Mouse (Mus musculus) forebrain, embryonic 11.5 days (tissue): ENCODE results near the gene Sept9. TPM values are rescaled to one million over a fixed set of nuclear protein-coding genes. Genes with fewer than 3 reads are reported as not detected.

ENCODE experiments used
- ATAC-seq: fragments of 200-750 bp; cut with Nextera tagmentation; replicated peaks from 2 replicates; pipeline ENCODE4 v1.8.0; 2017; ENCODE audit warnings: moderate TSS enrichment; ENCODE audit not compliant: low FRiP score
- DNase-seq: peaks from one replicate; pipeline ENCODE4 v3.0.0-alpha.2; 2017; ENCODE audit warnings: low spot score
- H3K27ac ChIP-seq: fragments of 300-500 bp; sonication (generic); 2 replicates; pipeline ENCODE4 v1.5.1; 2014; ENCODE audit warnings: low read depth, low read length
- H3K27me3 ChIP-seq: fragments of 300-500 bp; sonication (generic); 2 replicates; pipeline ENCODE4 v1.6.1; 2014; ENCODE audit warnings: mild to moderate bottlenecking, low read length, mixed read lengths; ENCODE audit not compliant: control insufficient read depth, insufficient read depth
- H3K36me3 ChIP-seq: fragments of 300-500 bp; sonication (generic); 2 replicates; pipeline ENCODE4 v1.6.1; 2014; ENCODE audit warnings: mild to moderate bottlenecking, low read length, moderate library complexity, mixed read lengths; ENCODE audit not compliant: control insufficient read depth, insufficient read depth
- H3K4me1 ChIP-seq: fragments of 300-500 bp; sonication (generic); replicated peaks from 2 replicates; pipeline ENCODE4 v1.6.1; 2014; ENCODE audit warnings: low read length, mixed read lengths; ENCODE audit not compliant: control insufficient read depth, insufficient read depth
- H3K4me2 ChIP-seq: fragments of 300-500 bp; sonication (generic); 2 replicates; pipeline ENCODE4 v1.6.1; 2014; ENCODE audit warnings: low read depth, mild to moderate bottlenecking, low read length, moderate library complexity, mixed read lengths; ENCODE audit not compliant: severe bottlenecking
- H3K4me3 ChIP-seq: fragments of 300-500 bp; sonication (generic); 2 replicates; pipeline ENCODE4 v1.5.1; 2014; ENCODE audit warnings: low read depth, low read length
- H3K9ac ChIP-seq: fragments of 300-500 bp; sonication (generic); 2 replicates; pipeline ENCODE4 v1.6.1; 2014; ENCODE audit warnings: low read length
- H3K9me3 ChIP-seq: fragments of 300-500 bp; sonication (generic); 2 replicates; pipeline ENCODE4 v1.6.1; 2016; ENCODE audit warnings: low read length, mixed read lengths; ENCODE audit not compliant: control insufficient read depth
- WGBS: fragments of 180-500 bp; shearing (Covaris S2); extraction: QIAGEN DNeasy Blood & Tissue Kit; methylation state at CpG from one replicate; pipeline ENCODE4 v1.1.7; 2014; 5-methylcytosine and 5-hydroxymethylcytosine counted together
- polyA plus RNA-seq: library from polyadenylated mRNA; unstranded; fragments of >200 nt; fragmentation: Nextera tagmentation; extraction: Ambion mirVana; gene quantifications from 2 replicates; pipeline ENCODE4 v1.2.1, GENCODE M21; 2014

Sept9 gene
- polyA plus RNA-seq, 1 experiment from 2014 or later, result 172 TPM

GRCm38 (mm10) chr11:117333150-117333715, 133.8 kb downstream of the Sept9 start:
- peak overlapping the region; percentile 95 for H3K9ac ChIP-seq
- H3K36me3 ChIP-seq, result no peaks in the 10 kb centered on the region
- WGBS, result 16% methylated on average over 13 of the region's 13 CpGs
- no peak for ATAC-seq
- H3K27me3 ChIP-seq, result no peaks in the 10 kb centered on the region
- peak overlapping the region; percentile 78 for H3K4me2 ChIP-seq
- no peaks in the 10 kb centered on the region for H3K9me3 ChIP-seq
- peaks cover 34% of the 10 kb centered on the region for H3K4me1 ChIP-seq
- peak overlapping the region; percentile 63 for H3K4me3 ChIP-seq
- H3K27ac ChIP-seq, result peak overlapping the region; percentile 98
- DNase-seq, result no peak

- Histone ChIP-seq H3K27ac (0 out of 2 replicates have a peak overlapping the region, but pooled peaks have one; percentile 98), H3K4me1 (peaks cover 35% of the 10 kb centered on the region), H3K4me3 (peak overlapping the region; percentile 63; the same call in 1 of the 2 replicates), H3K27me3 (no peaks in the 10 kb centered on the region), H3K36me3 (no peaks in the 10 kb centered on the region), H3K9ac (peak overlapping the region; percentile 95), H3K9me3 (no peaks in the 10 kb centered on the region), H3K4me2 (peak overlapping the region; percentile 78; the same call in 1 of the 2 replicates)
- no peak for ATAC-seq
- 64% methylated on average over 6 of the region's 6 CpGs for WGBS
- DNase-seq, result no peak
These were observed 134.6 kb downstream of the Sept9 start for GRCm38 (mm10) chr11:117334101-117334500.

GRCm38 (mm10) chr11:117335146-117335545, 135.7 kb downstream of the Sept9 start:
- H3K4me2 ChIP-seq, result no peak overlapping the region
- no peaks in the 10 kb centered on the region for H3K27me3 ChIP-seq
- no peak for DNase-seq
- no peak overlapping the region for H3K27ac ChIP-seq
- WGBS, result 93% methylated on average over 2 of the region's 2 CpGs
- no peak overlapping the region for H3K4me3 ChIP-seq
- H3K9ac ChIP-seq, result no peak overlapping the region
- no peak for ATAC-seq
- H3K4me1 ChIP-seq, result peaks cover 43% of the 10 kb centered on the region
- no peaks in the 10 kb centered on the region for H3K9me3 ChIP-seq
- no peaks in the 10 kb centered on the region for H3K36me3 ChIP-seq

GRCm38 (mm10) chr11:117336081-117336788, 136.8 kb downstream of the Sept9 start:
- Histone ChIP-seq H3K27me3 (no peaks in the 10 kb centered on the region), H3K4me3 (no peak overlapping the region), H3K4me2 (no peak overlapping the region), H3K9me3 (no peaks in the 10 kb centered on the region), H3K36me3 (no peaks in the 10 kb centered on the region), H3K9ac (no peak overlapping the region), H3K4me1 (peaks cover 42% of the 10 kb centered on the region), H3K27ac (no peak overlapping the region)
- ATAC-seq (no peak), DNase-seq (no peak)
- 87% methylated on average over 7 of the region's 7 CpGs for WGBS

- no peak overlapping the region for H3K9ac ChIP-seq
- H3K36me3 ChIP-seq, result no peaks in the 10 kb centered on the region
- ATAC-seq (no peak), DNase-seq (no peak)
- no peak overlapping the region for H3K4me2 ChIP-seq
- H3K4me3 ChIP-seq, result no peak overlapping the region
- no peak overlapping the region for H3K27ac ChIP-seq
- no peaks in the 10 kb centered on the region for H3K27me3 ChIP-seq
- 93% methylated on average over 9 of the region's 9 CpGs for WGBS
- H3K4me1 ChIP-seq, result peaks cover 42% of the 10 kb centered on the region
- no peaks in the 10 kb centered on the region for H3K9me3 ChIP-seq
These were observed 138.3 kb downstream of the Sept9 start for GRCm38 (mm10) chr11:117337749-117338148.

- no peaks in the 10 kb centered on the region for H3K27me3 ChIP-seq
- ATAC-seq (no peak), DNase-seq (no peak)
- H3K4me2 ChIP-seq, result no peak overlapping the region
- 79% methylated on average over 8 of the region's 8 CpGs for WGBS
- no peak overlapping the region for H3K9ac ChIP-seq
- no peak overlapping the region for H3K27ac ChIP-seq
- H3K36me3 ChIP-seq, result no peaks in the 10 kb centered on the region
- peaks cover 40% of the 10 kb centered on the region for H3K4me1 ChIP-seq
- H3K9me3 ChIP-seq, result no peaks in the 10 kb centered on the region
- H3K4me3 ChIP-seq, result no peak overlapping the region
These were observed 139.0 kb downstream of the Sept9 start for GRCm38 (mm10) chr11:117338503-117338902.

GRCm38 (mm10) chr11:117339050-117339449, 139.6 kb downstream of the Sept9 start:
- Histone ChIP-seq H3K27ac (no peak overlapping the region), H3K4me1 (peaks cover 36% of the 10 kb centered on the region), H3K9me3 (no peaks in the 10 kb centered on the region), H3K36me3 (no peaks in the 10 kb centered on the region), H3K9ac (no peak overlapping the region), H3K27me3 (no peaks in the 10 kb centered on the region), H3K4me2 (no peak overlapping the region), H3K4me3 (no peak overlapping the region)
- ATAC-seq (no peak), DNase-seq (no peak)
- WGBS, result 97% methylated on average over 3 of the region's 3 CpGs

GRCm38 (mm10) chr11:117341218-117341617, 141.8 kb downstream of the Sept9 start:
- Histone ChIP-seq H3K27me3 (no peaks in the 10 kb centered on the region), H3K4me2 (0 out of 2 replicates have a peak overlapping the region, but pooled peaks have one; percentile 18), H3K9ac (peak overlapping the region; percentile 29; the same call in 1 of the 2 replicates), H3K4me3 (no peak overlapping the region), H3K9me3 (no peaks in the 10 kb centered on the region), H3K36me3 (no peaks in the 10 kb centered on the region), H3K4me1 (peaks cover 47% of the 10 kb centered on the region), H3K27ac (peak overlapping the region; percentile 79)
- DNase-seq (peak; percentile 77), ATAC-seq (peak; percentile 72)
- 15% methylated on average over 7 of the region's 7 CpGs for WGBS
